Mouse (Mus musculus): ENCODE measurements at regions not wholly inside any gene's neighbourhood (a gene's known extent, or its start where the extent isn't known, plus 50 kb on each side); places are given as distances from the start of the nearest gene placed in this dataset.

- TF ChIP-seq CTCF (IDR thresholded peaks at IDR 0.05; ENCODE audit: borderline replicate concordance, extremely low read depth, insufficient read depth, insufficient read length) (no peak), POLR2A (IDR thresholded peaks at IDR 0.05; ENCODE audit: borderline replicate concordance, extremely low read depth, insufficient read depth, insufficient read length, poor library complexity, severe bottlenecking) (no peak)
These were observed 368.0 kb upstream of the Stxbp6 start for GRCm38 (mm10) chr12:45442474-45442873.

All from brain, embryonic 14.5 days (tissue).